Mouse (Mus musculus) kidney, adult 2 months (tissue): ENCODE measurements around the gene Dglucy.

Experiments used
- CTCF ChIP-seq: fragments of 200-500 bp; conservative IDR thresholded peaks from 2 replicates; pipeline ENCODE4 v1.5.1; 2011; ENCODE audit warnings: low read depth, mild to moderate bottlenecking, control low read depth, low read length, moderate library complexity, mixed read lengths; ENCODE audit not compliant: insufficient read depth, insufficient read length
- POLR2A ChIP-seq: fragments of 200-500 bp; IDR thresholded peaks from one replicate; pipeline ENCODE4 v1.6.1; 2011; ENCODE audit warnings: low read depth, low read length, control low read depth

DNA sequence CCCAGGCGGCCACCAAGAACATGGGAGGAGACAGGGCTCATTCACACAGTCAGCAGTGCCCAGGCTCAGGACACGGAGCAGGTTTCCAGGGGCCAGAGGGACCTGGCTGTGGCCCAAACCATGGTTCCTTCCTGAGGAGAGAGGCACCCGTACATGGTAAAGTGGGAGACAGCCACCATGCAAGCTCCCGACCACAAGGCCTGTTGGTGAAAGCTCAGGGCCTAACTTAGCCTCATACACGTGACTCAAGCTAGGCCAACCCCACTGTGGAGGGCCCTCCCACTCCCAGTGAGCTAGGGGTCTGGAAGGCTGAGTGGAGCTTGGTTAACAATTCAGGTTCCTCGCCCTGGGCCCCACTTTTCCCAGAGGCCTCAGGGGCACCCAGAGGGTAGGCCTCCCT is 99.1 kb downstream of the Dglucy start:
- TF ChIP-seq POLR2A: no peak
- TF ChIP-seq CTCF: no peak
